Mouse (Mus musculus) embryonic fibroblast, embryonic 13.5 days (primary cell): ENCODE measurements around the gene C1ra. TPM values are rescaled to one million over a fixed set of nuclear protein-coding genes. Genes with fewer than 3 reads are reported as not detected.
"Not testable (repeated sequence)": the region's sequence is repeated elsewhere in the genome, so short reads cannot be mapped to it uniquely, and the experiment has no call there.

Experiments
- H3K27ac ChIP-seq: 2 replicates; pipeline ENCODE4 v1.5.1; 2012; ENCODE audit warnings: low read length, control low read depth, inconsistent platforms; ENCODE audit not compliant: insufficient read depth
- H3K4me1 ChIP-seq: 2 replicates; pipeline ENCODE4 v1.6.1; 2011; ENCODE audit warnings: low read length; ENCODE audit not compliant: control insufficient read depth, insufficient read depth
- H3K4me3 ChIP-seq: 2 replicates; pipeline ENCODE4 v1.5.1; 2011; ENCODE audit warnings: mild to moderate bottlenecking, control low read depth, low read length; ENCODE audit not compliant: insufficient read depth
- CTCF ChIP-seq: IDR thresholded peaks from 2 replicates; pipeline ENCODE4 v1.5.1; 2011; ENCODE audit warnings: mild to moderate bottlenecking, control low read depth, low read length, moderate library complexity, borderline replicate concordance; ENCODE audit not compliant: insufficient read depth
- POLR2A ChIP-seq: IDR thresholded peaks from 2 replicates; pipeline ENCODE4 v1.6.1; 2011; ENCODE audit warnings: low read depth, mild to moderate bottlenecking, control low read depth, low read length, moderate library complexity
- polyA plus RNA-seq: library from polyadenylated mRNA; stranded (reverse); fragments of >200 nt; gene quantifications from 2 replicates; pipeline ENCODE4 v1.2.4, GENCODE M21; 2011; ENCODE audit warnings: low read depth; ENCODE audit not compliant: missing spikeins, insufficient read length

The C1ra gene
- polyA plus RNA-seq, 1 experiment, result 30.1 TPM

DNA sequence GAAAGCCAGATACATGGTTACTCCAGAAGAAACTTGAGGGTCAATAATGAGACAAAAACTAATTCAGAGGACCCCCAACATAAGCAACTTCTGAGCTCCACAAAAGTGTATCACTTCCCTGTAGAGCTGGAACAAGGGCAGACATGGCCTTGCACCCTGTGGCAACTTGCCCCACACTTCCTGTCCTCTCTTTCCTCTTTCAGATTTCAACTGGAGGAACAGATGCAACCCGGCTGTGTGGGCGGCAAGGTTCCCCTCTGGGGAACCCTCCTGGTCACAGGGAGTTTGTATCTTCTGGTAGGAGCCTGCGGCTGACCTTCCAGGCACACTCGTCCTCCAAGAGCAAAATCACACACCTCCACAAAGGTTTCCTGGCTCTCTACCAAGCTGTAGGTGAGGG lies 7.2 kb upstream of the C1ra start:
- no peak overlapping the region for H3K27ac ChIP-seq
- no peak overlapping the region for H3K4me3 ChIP-seq
- TF ChIP-seq POLR2A (no peak), CTCF (no peak)
- H3K4me1 ChIP-seq, result peaks cover 3% of the 10 kb centered on the region; the same call in 1 of the 2 replicates

- TF ChIP-seq CTCF (no peak), POLR2A (no peak)
- Histone ChIP-seq H3K27ac (no peak overlapping the region), H3K4me3 (no peak overlapping the region), H3K4me1 (no peaks in the 10 kb centered on the region)
These were observed 5.2 kb upstream of the C1ra start for GRCm38 (mm10) chr6:124506991-124507390.

GRCm38 (mm10) chr6:124508292-124508691 lies 3.9 kb upstream of the C1ra start:
- Histone ChIP-seq H3K27ac (no peak overlapping the region), H3K4me1 (no peaks in the 10 kb centered on the region), H3K4me3 (no peak overlapping the region)
- TF ChIP-seq CTCF, result no peak
- no peak for TF ChIP-seq POLR2A

GRCm38 (mm10) chr6:124509192-124509591 lies 3.0 kb upstream of the C1ra start:
- H3K4me3 ChIP-seq, result not testable (repeated sequence)

GRCm38 (mm10) chr6:124511936-124512335 lies 269 bp upstream of the C1ra start:
- H3K4me1 ChIP-seq, result no peaks in the 10 kb centered on the region
- H3K4me3 ChIP-seq, result no peak overlapping the region
- no peak for TF ChIP-seq POLR2A
- TF ChIP-seq CTCF, result no peak

More at GRCm38 (mm10) chr6:124509192-124509591, 3.0 kb upstream of the C1ra start:
- not testable (repeated sequence) for H3K4me1 ChIP-seq, H3K27ac ChIP-seq

DNA sequence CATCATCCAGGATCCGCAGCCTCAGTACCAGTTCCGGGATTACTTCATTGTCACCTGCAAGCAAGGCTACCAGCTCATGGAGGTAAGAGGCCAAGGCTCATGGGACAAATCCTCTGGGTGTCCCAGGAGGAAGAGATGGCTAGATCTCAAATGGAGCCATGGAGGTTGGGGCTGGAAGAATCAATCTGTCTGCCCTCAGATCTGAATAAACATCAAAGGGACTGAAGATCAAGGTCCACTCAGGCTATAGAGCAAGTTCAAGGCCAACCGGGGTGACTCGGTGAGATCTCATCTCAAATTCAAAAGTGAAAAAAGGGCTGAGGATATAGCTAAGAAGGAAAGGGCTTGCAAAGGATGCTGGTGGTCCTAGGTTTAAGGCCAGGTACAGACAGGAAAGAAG lies 5.5 kb downstream of the C1ra start:
- H3K4me1 ChIP-seq, H3K4me3 ChIP-seq, H3K27ac ChIP-seq: not testable (repeated sequence)

More at GRCm38 (mm10) chr6:124511936-124512335, 269 bp upstream of the C1ra start:
- no peak overlapping the region for H3K27ac ChIP-seq

- H3K4me3 ChIP-seq, H3K27ac ChIP-seq, H3K4me1 ChIP-seq: not testable (repeated sequence)
These were observed 9.9 kb downstream of the C1ra start for GRCm38 (mm10) chr6:124522082-124522481.

DNA sequence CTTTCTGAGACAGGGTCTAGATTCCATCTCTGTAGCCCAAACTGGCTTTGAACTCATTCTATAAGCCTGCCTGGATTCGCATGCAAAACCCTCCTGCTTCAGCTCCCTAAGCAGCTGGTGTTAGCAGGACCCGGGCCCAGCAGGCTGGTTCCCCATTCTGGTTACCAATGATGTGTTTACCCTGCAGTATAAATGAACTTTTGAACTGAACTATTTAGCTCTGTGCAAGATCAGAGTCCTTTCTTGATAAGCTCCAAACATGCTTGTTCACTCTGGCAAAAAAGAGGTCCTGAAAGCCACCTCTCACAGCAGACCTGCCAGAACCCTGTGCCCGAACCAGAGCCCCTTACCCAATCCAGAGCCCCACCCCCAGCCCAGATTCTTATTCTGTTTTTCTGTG lies 15.7 kb downstream of the C1ra start:
- H3K4me1 ChIP-seq, result no peaks in the 10 kb centered on the region
- no peak overlapping the region for H3K4me3 ChIP-seq
- TF ChIP-seq POLR2A (no peak), CTCF (no peak)
- H3K27ac ChIP-seq, result no peak overlapping the region

- no peak overlapping the region for H3K27ac ChIP-seq
- no peaks in the 10 kb centered on the region for H3K4me1 ChIP-seq
- no peak overlapping the region for H3K4me3 ChIP-seq
- TF ChIP-seq CTCF (no peak), POLR2A (no peak)
These were observed 18.9 kb downstream of the C1ra start for GRCm38 (mm10) chr6:124531077-124531476.

DNA sequence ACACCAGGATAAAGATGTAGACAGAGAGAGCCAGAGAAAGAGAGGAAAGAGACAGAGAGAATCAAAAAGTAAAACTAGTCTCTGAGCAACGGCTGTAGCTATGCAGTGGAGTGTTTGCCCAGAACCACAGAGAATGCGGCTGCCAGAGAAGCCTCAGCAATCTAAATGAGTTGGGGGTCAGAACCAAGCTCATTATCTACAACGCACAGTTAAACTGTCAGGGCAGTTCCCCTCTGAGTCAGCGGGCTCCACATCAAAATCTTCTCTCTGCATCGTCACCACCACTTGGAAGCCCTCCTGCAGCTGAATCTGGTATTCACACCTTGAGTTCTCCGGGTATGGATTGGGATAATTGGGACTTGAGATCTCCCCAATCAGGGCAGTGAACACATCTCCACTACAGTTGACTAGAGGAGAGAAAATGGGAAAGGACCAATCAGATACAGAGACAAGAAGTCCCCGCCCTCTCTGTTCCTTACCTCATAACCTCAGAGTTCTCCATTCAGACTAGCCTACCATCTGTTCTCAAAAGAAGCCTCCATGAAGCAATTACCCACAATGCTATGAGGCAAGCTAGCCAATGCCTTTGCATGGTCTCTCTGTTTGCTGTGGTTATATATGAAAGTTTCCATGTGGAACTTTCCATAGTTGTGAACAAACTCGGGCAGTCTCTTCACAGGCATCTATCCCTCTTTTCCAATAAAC lies 24.1 kb downstream of the C1ra start:
- H3K27ac ChIP-seq, H3K4me1 ChIP-seq, H3K4me3 ChIP-seq: not testable (repeated sequence)

GRCm38 (mm10) chr6:124541176-124541575 lies 29.0 kb downstream of the C1ra start:
- H3K4me1 ChIP-seq, H3K27ac ChIP-seq, H3K4me3 ChIP-seq: not testable (repeated sequence)

GRCm38 (mm10) chr6:124542284-124542683 lies 30.1 kb downstream of the C1ra start, which contains the start of gene C1s1:
Gene C1s1 (minus strand): TSS chr6:124542359.
- not testable (repeated sequence) for H3K27ac ChIP-seq, H3K4me1 ChIP-seq

More at GRCm38 (mm10) chr6:124542284-124542683, 30.1 kb downstream of the C1ra start, which contains the start of gene C1s1:
- not testable (repeated sequence) for H3K4me3 ChIP-seq
